Mouse (Mus musculus) G1E (cell line): Measurements from ENCODE around the gene Msh5. TPM values are rescaled to one million over a fixed set of nuclear protein-coding genes. Genes with fewer than 3 reads are reported as not detected.
A peak's percentile ranks its signal among the peaks of the same experiment; 100 is the strongest.

Experiments used
- ATAC-seq: 2 replicates; pipeline ENCODE4 v1.8.0; 2016; ENCODE audit warnings: mild to moderate bottlenecking; ENCODE audit not compliant: insufficient number of reproducible peaks, poor library complexity, low FRiP score, severe bottlenecking; ENCODE audit errors: extremely low read depth
- DNase-seq: peaks from one replicate; pipeline ENCODE4 v3.0.0; 2012; ENCODE audit warnings: low spot score
- H3K27me3 ChIP-seq: 2 replicates; pipeline ENCODE4 v1.6.1; 2012; ENCODE audit warnings: mild to moderate bottlenecking, low read length, inconsistent platforms; ENCODE audit not compliant: insufficient read depth
- H3K36me3 ChIP-seq: replicated peaks from 2 replicates; pipeline ENCODE3; 2012; ENCODE audit warnings: mild to moderate bottlenecking, inconsistent platforms
- H3K4me1 ChIP-seq: 2 replicates; pipeline ENCODE4 v1.6.1; 2012; ENCODE audit warnings: low read depth, low read length, inconsistent platforms, mixed read lengths; ENCODE audit not compliant: insufficient read depth
- H3K4me3 ChIP-seq: 2 replicates; pipeline ENCODE4 v1.5.1; 2012; ENCODE audit warnings: low read depth, mild to moderate bottlenecking, inconsistent platforms, low read length, moderate library complexity, mixed read lengths
- H3K9me3 ChIP-seq: replicated peaks from 2 replicates; pipeline ENCODE4 v1.6.1; 2012; ENCODE audit warnings: inconsistent platforms
- CTCF ChIP-seq: IDR thresholded peaks from 2 replicates; pipeline ENCODE4 v1.5.1; 2012; ENCODE audit warnings: low read depth, low read length, inconsistent platforms, mixed read lengths
- GATA1 ChIP-seq: IDR thresholded peaks from 2 replicates; pipeline ENCODE4 v1.6.1; 2012; ENCODE audit warnings: borderline replicate concordance, low read length, inconsistent platforms, mixed read lengths
- GATA2 ChIP-seq: IDR thresholded peaks from 2 replicates; pipeline ENCODE4 v1.6.1; 2012; ENCODE audit warnings: low read depth, low read length, inconsistent platforms, borderline replicate concordance
- POLR2AphosphoS5 ChIP-seq: IDR thresholded peaks from 2 replicates; pipeline ENCODE4 v1.6.1; 2012; ENCODE audit warnings: low read depth, low read length, inconsistent platforms; ENCODE audit not compliant: insufficient replicate concordance
- TAL1 ChIP-seq: conservative IDR thresholded peaks from 2 replicates; pipeline ENCODE4 v1.6.1; 2012; ENCODE audit warnings: low read depth, low read length, inconsistent platforms, mixed read lengths
- polyA plus RNA-seq: library from polyadenylated mRNA; stranded (reverse); fragments of >175 nt; gene quantifications from 2 replicates; pipeline ENCODE4 v1.2.3, GENCODE M21; 2012
- total RNA-seq, 2 experiments: library from RNA; stranded (forward) in 1 of 2; stranded (reverse) in 1 of 2; fragments of 200-1000 nt in 1 of 2; fragments of >200 nt in 1 of 2; fragmentation: Nextera tagmentation in 1 of 2; gene quantifications; 2 replicates each; pipeline ENCODE4 v1.2.3; 2014 to 2017

Gene Msh5
- total and polyA plus RNA-seq, 3 experiments, result 11.5 to 41.7 (median 11.8) TPM

DNA sequence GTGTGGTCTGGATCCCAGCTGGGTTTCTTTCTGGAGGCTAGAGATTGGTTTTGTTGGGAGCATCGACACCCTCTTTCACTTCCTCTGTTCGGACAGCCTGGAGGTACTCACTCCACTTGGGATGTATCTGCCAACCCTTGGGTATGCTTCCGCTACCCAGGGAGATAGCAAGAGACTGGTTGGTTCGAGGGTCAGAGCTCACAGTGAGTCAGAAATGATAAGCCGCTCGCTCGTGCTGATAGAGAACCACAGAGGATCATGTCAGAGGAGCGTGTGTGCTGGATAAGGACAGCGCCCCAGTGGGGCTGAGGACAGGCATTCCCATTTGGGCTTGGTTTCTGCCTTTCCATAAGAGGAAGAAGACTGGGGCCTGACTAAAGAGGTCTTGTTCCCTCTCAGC is 33.2 kb upstream of the Msh5 start:
- Histone ChIP-seq H3K4me1 (peaks cover 81% of the 10 kb centered on the region), H3K27me3 (peaks cover 7% of the 10 kb centered on the region; the same call in 1 of the 2 replicates), H3K9me3 (no peaks in the 10 kb centered on the region), H3K36me3 (no peaks in the 10 kb centered on the region), H3K4me3 (peak overlapping the region; percentile 66; the same call in 1 of the 2 replicates)
- ATAC-seq (peak; percentile 95), DNase-seq (peak; percentile 83)
- TF ChIP-seq POLR2AphosphoS5 (no peak), TAL1 (peak; percentile 52)

DNA sequence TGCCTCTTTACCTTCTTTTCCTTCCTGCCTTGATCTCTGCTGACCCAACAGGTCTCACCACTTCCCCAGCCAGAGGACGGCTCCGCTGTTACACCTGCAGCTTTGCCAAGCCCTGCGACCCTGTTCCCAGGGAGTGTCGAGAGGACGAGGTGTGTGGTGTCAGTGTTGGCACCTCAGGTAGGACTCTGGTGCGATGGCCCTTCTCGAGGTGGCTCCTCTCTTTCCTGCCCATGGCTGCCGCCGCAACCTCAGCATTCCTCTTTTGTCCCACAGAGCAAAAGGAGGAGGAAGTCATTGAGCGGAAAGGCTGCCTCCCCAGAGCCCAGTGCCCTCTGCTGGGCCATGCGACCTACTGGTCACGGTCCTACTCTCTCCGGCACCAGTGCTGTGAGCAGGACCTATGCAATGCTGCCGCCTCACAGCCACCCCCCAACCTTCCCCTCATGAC is 31.3 kb upstream of the Msh5 start, which contains the start of gene Ly6g6d:
Gene Ly6g6d (minus strand): TSS at position 280 of the 448 bp plus-strand sequence.
- peaks cover 68% of the 10 kb centered on the region for H3K4me1 ChIP-seq
- H3K27me3 ChIP-seq, result peaks cover 7% of the 10 kb centered on the region; the same call in 1 of the 2 replicates
- H3K36me3 ChIP-seq, result no peaks in the 10 kb centered on the region
- DNase-seq (no peak), ATAC-seq (no peak)
- TF ChIP-seq POLR2AphosphoS5 (no peak), TAL1 (no peak), CTCF (no peak), GATA1 (no peak), GATA2 (no peak)
- H3K9me3 ChIP-seq, result no peaks in the 10 kb centered on the region
- no peak within 1 kb of the TSS for H3K4me3 ChIP-seq

DNA sequence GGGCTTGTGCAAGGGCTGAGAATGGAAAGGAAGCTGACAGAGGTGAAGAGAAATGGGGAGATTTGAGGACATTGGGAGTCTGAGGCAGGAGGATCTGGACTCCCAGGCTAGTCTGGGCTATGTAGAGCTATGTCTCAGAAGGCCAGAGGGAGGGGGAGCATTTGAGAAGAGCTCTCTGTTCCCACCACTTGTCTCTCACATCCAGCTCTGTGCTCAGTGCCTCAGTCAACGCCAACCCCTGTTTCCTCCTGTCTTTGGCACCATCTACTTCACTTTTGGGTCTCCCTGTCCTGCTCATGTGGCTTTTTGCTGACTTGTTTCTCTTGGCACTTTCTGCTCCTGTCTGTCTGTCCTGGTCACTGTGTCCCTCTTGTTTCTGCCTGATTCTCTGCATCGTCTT is 30.7 kb upstream of the Msh5 start:
- H3K4me1 ChIP-seq, result peaks cover 64% of the 10 kb centered on the region
- DNase-seq (no peak), ATAC-seq (no peak)
- TF ChIP-seq TAL1 (no peak), CTCF (no peak), GATA2 (no peak), GATA1 (no peak), POLR2AphosphoS5 (no peak)
- H3K4me3 ChIP-seq, result no peak overlapping the region
- H3K36me3 ChIP-seq, result no peaks in the 10 kb centered on the region
- peaks cover 7% of the 10 kb centered on the region; the same call in 1 of the 2 replicates for H3K27me3 ChIP-seq
- no peaks in the 10 kb centered on the region for H3K9me3 ChIP-seq

DNA sequence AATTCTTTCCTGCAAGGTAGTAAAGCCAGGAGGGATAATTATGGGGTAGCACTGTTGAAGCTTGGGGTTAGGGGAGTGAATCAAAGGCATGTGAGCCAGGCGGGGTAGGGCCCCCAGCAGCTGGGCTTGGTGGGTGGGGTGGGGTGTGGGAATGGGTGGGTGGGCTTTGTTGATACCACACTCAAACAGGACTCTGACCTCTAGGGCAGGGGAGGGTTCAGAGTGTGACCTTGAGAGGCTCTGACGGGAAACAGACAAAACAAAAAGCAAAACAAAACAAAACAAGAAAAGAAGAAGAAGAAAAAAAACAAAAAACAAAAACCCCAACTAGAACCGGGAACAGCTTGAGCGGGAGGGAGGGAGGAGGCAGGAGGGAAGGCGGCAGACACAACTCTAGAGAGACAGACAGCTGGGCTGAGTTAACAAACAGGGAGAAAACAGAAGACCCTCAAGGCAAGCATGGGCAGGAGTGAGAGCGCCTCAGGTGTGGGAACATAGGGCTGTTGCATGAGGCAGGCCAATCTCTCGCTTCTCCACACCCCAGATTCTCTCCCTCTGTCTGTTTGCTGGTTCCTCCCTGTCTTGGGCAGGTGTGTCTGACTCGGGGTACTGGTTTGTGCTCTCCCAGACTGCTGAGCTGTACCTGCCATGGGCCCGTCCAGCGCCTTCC is 30.1 kb upstream of the Msh5 start, which contains the start of gene Ly6g6e:
Gene Ly6g6e (plus strand): TSS at position 396 of the 670 bp plus-strand sequence.
- H3K4me1 ChIP-seq, result peaks cover 58% of the 10 kb centered on the region
- TF ChIP-seq POLR2AphosphoS5, result no peak
- DNase-seq, result no peak
- ATAC-seq, result no peak
- H3K27me3 ChIP-seq, result peaks cover 8% of the 10 kb centered on the region; the same call in 1 of the 2 replicates
- no peaks in the 10 kb centered on the region for H3K36me3 ChIP-seq
- H3K9me3 ChIP-seq, result no peaks in the 10 kb centered on the region
- H3K4me3 ChIP-seq, result no peak within 1 kb of the TSS

DNA sequence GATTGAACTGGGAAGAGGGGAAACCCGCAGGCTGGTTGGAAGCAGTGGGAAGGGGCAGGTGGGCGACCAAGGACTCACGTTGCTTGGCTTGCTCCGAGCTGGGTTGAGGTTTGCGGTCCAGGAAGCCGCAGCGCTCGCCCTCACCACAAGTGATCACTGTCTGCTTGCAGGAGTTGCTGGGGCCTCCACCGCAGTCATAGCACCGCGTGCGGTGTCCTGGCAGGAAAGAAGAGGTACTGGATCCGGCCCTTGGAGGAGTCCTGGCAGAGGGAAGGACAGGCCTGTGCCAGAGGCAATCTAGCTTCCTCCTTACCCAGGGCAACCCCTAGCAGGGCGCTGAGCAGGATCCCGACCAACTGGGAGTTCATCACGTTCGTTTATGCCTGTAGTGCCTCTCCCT is 27.6 kb upstream of the Msh5 start:
- no peaks in the 10 kb centered on the region for H3K36me3 ChIP-seq
- H3K4me1 ChIP-seq, result peaks cover 43% of the 10 kb centered on the region
- H3K4me3 ChIP-seq, result peak overlapping the region; percentile 4; the same call in 1 of the 2 replicates
- ATAC-seq (no peak), DNase-seq (no peak)
- TF ChIP-seq CTCF, result no peak
- no peak for TF ChIP-seq TAL1
- no peak for TF ChIP-seq POLR2AphosphoS5
- TF ChIP-seq GATA2, result no peak
- no peak for TF ChIP-seq GATA1
- no peaks in the 10 kb centered on the region for H3K9me3 ChIP-seq
- peaks cover 21% of the 10 kb centered on the region for H3K27me3 ChIP-seq

DNA sequence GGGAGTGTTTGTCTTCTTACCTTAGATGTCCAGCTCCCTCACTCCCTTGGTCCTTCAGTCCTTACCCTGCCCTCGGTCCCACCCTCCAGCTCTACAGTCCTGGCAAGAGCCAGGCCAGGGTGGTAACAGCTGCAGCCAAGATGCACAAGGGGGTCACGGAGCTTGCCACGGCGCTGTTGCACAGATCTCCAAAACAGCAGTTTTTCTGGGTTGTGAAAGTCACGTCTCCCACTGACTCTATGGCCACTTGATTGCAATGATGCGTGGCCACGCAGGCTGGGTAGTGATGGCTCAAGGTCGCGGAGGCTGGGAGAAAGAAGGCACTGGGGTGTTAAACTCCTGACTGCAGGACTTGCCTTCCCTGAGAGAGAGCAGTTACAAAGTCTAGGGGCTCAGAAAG is 24.9 kb upstream of the Msh5 start:
- peaks cover 26% of the 10 kb centered on the region for H3K4me1 ChIP-seq
- no peaks in the 10 kb centered on the region for H3K9me3 ChIP-seq
- no peaks in the 10 kb centered on the region for H3K36me3 ChIP-seq
- no peak overlapping the region for H3K4me3 ChIP-seq
- DNase-seq, result no peak
- ATAC-seq, result no peak
- H3K27me3 ChIP-seq, result peaks cover 39% of the 10 kb centered on the region
- TF ChIP-seq CTCF (no peak), GATA1 (no peak), TAL1 (no peak), GATA2 (no peak), POLR2AphosphoS5 (no peak)
